Mouse (Mus musculus): ENCODE results near the gene Qrich2. TPM values are rescaled to one million over a fixed set of nuclear protein-coding genes. Genes with fewer than 3 reads are reported as not detected.
A peak's percentile ranks its signal among the peaks of the same experiment; 100 is the strongest.

Qrich2 gene
- total and polyA plus RNA-seq, 3 experiments, result 0.29 to 0.38 (median 0.32) TPM

- Histone ChIP-seq H3K9ac (ENCODE audit: insufficient read depth, low read depth) (peak overlapping the region; percentile 72), H3K4me1 (ENCODE audit: control insufficient read depth in 1 of 2, insufficient read depth in 2 of 2) (peaks cover 33 to 87% of the 10 kb centered on the region in 2 experiments), H3K79me2 (replicated peaks; ENCODE audit: control insufficient read depth, extremely low read depth, insufficient read depth, poor library complexity, severe bottlenecking) (peaks cover 22% of the 10 kb centered on the region), H3K9me3 (replicated peaks; ENCODE audit: low read length) (no peaks in the 10 kb centered on the region), H3K4me3 (replicated peaks in 1 of 3; ENCODE audit: low read depth in 2 of 3, low read length in 2 of 3, poor library complexity in 1 of 3) (peak overlapping the region in 1 of 3 experiments; percentile 44), H3K27me3 (replicated peaks) (no peaks in the 10 kb centered on the region), H3K36me3 (replicated peaks in 1 of 2; ENCODE audit: control insufficient read depth in 1 of 2, insufficient read depth in 1 of 2, low read length in 1 of 2) (peaks cover 0 to 3% of the 10 kb centered on the region in 2 experiments), H3K27ac (ENCODE audit: insufficient read depth, low read depth) (peak overlapping the region; percentile 97), H3K4me2 (ENCODE audit: insufficient read depth, low read depth, poor library complexity, severe bottlenecking) (peak overlapping the region; percentile 19)
- in situ Hi-C loops (cut with MboI; ENCODE audit: low pct_ligation_motif_present, low pct_unique_long_range_greater_than_20kb, low sequenced_read_pairs), result loop anchor here (25.0 kb wide), 1 partner anchor 785 kb away; the partner anchor contains the start of gene Slc25a19
- TF ChIP-seq CHD2 (IDR thresholded peaks at IDR 0.05; ENCODE audit: low read length), result no peak
- TF ChIP-seq CHD1 (IDR thresholded peaks at IDR 0.05; ENCODE audit: low read depth, low read length), result peak; percentile 65; the same call in 1 of the 2 replicates
- TF ChIP-seq SMC3 (IDR thresholded peaks at IDR 0.05; ENCODE audit: low read depth, low read length), result no peak
- TF ChIP-seq ETS1 (conservative IDR thresholded peaks at IDR 0.05; ENCODE audit: low read depth, low read length), result no peak
- TF ChIP-seq MAX (IDR thresholded peaks at IDR 0.05; ENCODE audit: low read length), result 0 out of 2 replicates have a peak, but pooled peaks have one; percentile 47
- TF ChIP-seq MEF2A (IDR thresholded peaks at IDR 0.05; ENCODE audit: borderline replicate concordance, low read depth, low read length), result peak; percentile 12; the same call in 1 of the 2 replicates
- TF ChIP-seq NRF1 (IDR thresholded peaks at IDR 0.05; ENCODE audit: low read depth, low read length), result no peak
- 0 out of 2 replicates have a peak, but pooled peaks have one; percentile 11 for TF ChIP-seq IRF4 (IDR thresholded peaks at IDR 0.05; ENCODE audit: low read depth, low read length)
- TF ChIP-seq NELFE (IDR thresholded peaks at IDR 0.05; ENCODE audit: low read depth, low read length), result peak; percentile 17; the same call in 1 of the 2 replicates
- no peak for TF ChIP-seq KAT2A (IDR thresholded peaks at IDR 0.05; ENCODE audit: insufficient replicate concordance, low read length)
- peak; percentile 24; the same call in 1 of the 2 replicates for TF ChIP-seq MXI1 (IDR thresholded peaks at IDR 0.05; ENCODE audit: low read depth, low read length)
- 0 out of 2 replicates have a peak, but pooled peaks have one; percentile 18 for TF ChIP-seq TCF12 (IDR thresholded peaks at IDR 0.05; ENCODE audit: low read depth, low read length)
- TF ChIP-seq TBP (conservative IDR thresholded peaks at IDR 0.05; ENCODE audit: low read depth, low read length), result no peak
- no peak for TF ChIP-seq BHLHE40 (IDR thresholded peaks at IDR 0.05; ENCODE audit: low read depth, low read length)
- no peak for TF ChIP-seq USF2 (conservative IDR thresholded peaks at IDR 0.05; ENCODE audit: low read depth, low read length)
- TF ChIP-seq JUN (IDR thresholded peaks at IDR 0.05; ENCODE audit: insufficient read depth, low read depth, low read length), result no peak
- TF ChIP-seq UBTF (IDR thresholded peaks at IDR 0.05; ENCODE audit: low read depth, low read length), result no peak
- no peak for TF ChIP-seq GABPA (IDR thresholded peaks at IDR 0.05; ENCODE audit: insufficient replicate concordance, low read depth, low read length)
- TF ChIP-seq ELF1 (IDR thresholded peaks at IDR 0.05; ENCODE audit: low read depth, low read length), result no peak
- no peak for TF ChIP-seq CTCF (conservative IDR thresholded peaks at IDR 0.05 in 1 of 2, IDR thresholded peaks at IDR 0.05 in 1 of 2; ENCODE audit: low read depth in 2 of 2, low read length in 2 of 2)
- no peak for TF ChIP-seq ZC3H11A (IDR thresholded peaks at IDR 0.05; ENCODE audit: low read depth, low read length)
- TF ChIP-seq ZMIZ1 (IDR thresholded peaks at IDR 0.05; ENCODE audit: low read depth, low read length), result 0 out of 2 replicates have a peak, but pooled peaks have one; percentile 34
- TF ChIP-seq MAFK (IDR thresholded peaks at IDR 0.05; ENCODE audit: insufficient replicate concordance, low read length), result no peak
- TF ChIP-seq RCOR1 (conservative IDR thresholded peaks at IDR 0.05; ENCODE audit: low read depth, low read length), result peak; percentile 63; the same call in 1 of the 2 replicates
- TF ChIP-seq POLR2AphosphoS2 (IDR thresholded peaks at IDR 0.05; ENCODE audit: low read depth, low read length), result no peak
- no peak for TF ChIP-seq ZKSCAN1 (IDR thresholded peaks at IDR 0.05; ENCODE audit: borderline replicate concordance, low read depth, low read length)
- 0 out of 2 replicates have a peak, but pooled peaks have one; percentile 38 for TF ChIP-seq SIN3A (IDR thresholded peaks at IDR 0.05; ENCODE audit: low read length)
- no peak for DNase-seq (ENCODE audit: extremely low read depth)
- dilution Hi-C loops (cut with MboI; ENCODE audit: extremely low pct_ligation_motif_present, extremely low pct_unique_long_range_greater_than_20kb, low sequenced_read_pairs), result no loop called here
Observed at GRCm38 (mm10) chr11:116422562-116422961, 43.5 kb downstream of the Qrich2 start.

Data from CH12.LX (cell line).